8 mouse cellular contexts compared by ENCODE assay signal in the genomic region with DNA sequence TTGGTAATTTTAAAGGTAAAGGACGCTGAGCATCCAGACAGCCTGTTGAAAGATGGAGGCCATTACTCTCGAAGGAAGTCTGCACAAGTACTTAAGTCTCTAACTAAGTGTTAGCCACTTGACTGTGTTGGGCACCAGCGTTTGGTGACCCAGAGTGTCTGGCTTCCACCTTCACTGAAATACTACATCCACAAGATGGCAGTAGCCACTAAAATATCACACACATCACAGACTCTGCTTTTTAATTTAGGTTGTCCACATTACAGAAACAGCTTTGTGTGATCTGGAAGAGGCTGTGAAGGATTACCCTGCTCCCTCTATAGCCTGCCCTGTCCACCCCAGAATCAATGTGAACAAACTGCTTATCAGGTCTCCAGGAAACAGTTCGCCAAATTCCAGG.
A peak's percentile ranks its signal among the peaks of the same experiment; 100 is the strongest.
DNase-seq lines count a peak whose midpoint lies in the region; ATAC-seq and TF ChIP-seq lines count a peak whose summit lies in the region.

No protein-coding gene starts in this region.

- H3K9me3 ChIP-seq in forebrain, embryonic 11.5 days (ENCODE audit: control insufficient read depth, low read length) = no peaks in the 10 kb centered on the region; the same call in 1 of the 2 replicates
- H3K9me3 ChIP-seq in forebrain, embryonic 10.5 days = peaks cover 11% of the 10 kb centered on the region
- no peaks in the 10 kb centered on the region for H3K9me3 ChIP-seq in hindbrain, embryonic 12.5 days (replicated peaks)
- H3K9me3 ChIP-seq in limb, embryonic 14.5 days (ENCODE audit: control insufficient read depth, low read length) = 0 out of 2 replicates have a peak, but pooled peaks cover 3% of the 10 kb centered on the region

- H3K36me3 ChIP-seq in forebrain, embryonic 11.5 days (ENCODE audit: control insufficient read depth, insufficient read depth, low read length) = no peaks in the 10 kb centered on the region
- no peaks in the 10 kb centered on the region for H3K36me3 ChIP-seq in forebrain, embryonic 10.5 days (replicated peaks)
- no peaks in the 10 kb centered on the region for H3K36me3 ChIP-seq in hindbrain, embryonic 12.5 days
- H3K36me3 ChIP-seq in limb, embryonic 14.5 days (ENCODE audit: control insufficient read depth, insufficient read depth, low read length) = no peaks in the 10 kb centered on the region

- no peak overlapping the region for H3K27ac ChIP-seq in forebrain, embryonic 11.5 days (ENCODE audit: low read depth, low read length)
- H3K27ac ChIP-seq in forebrain, embryonic 10.5 days = no peak overlapping the region
- no peak overlapping the region for H3K27ac ChIP-seq in hindbrain, embryonic 12.5 days
- H3K27ac ChIP-seq in limb, embryonic 14.5 days (replicated peaks; ENCODE audit: low read depth, low read length) = no peak overlapping the region

- WGBS in forebrain, embryonic 11.5 days = 35% methylated on average over 4 of the region's 4 CpGs
- WGBS in forebrain, embryonic 10.5 days = 39% methylated on average over 4 of the region's 4 CpGs
- 37% methylated on average over 4 of the region's 4 CpGs for WGBS in hindbrain, embryonic 12.5 days
- 33% methylated on average over 4 of the region's 4 CpGs for WGBS in limb, embryonic 14.5 days

- H3K27me3 ChIP-seq in forebrain, embryonic 11.5 days (ENCODE audit: control insufficient read depth, insufficient read depth, low read length) = no peaks in the 10 kb centered on the region
- H3K27me3 ChIP-seq in forebrain, embryonic 10.5 days (ENCODE audit: poor library complexity, severe bottlenecking) = no peaks in the 10 kb centered on the region
- H3K27me3 ChIP-seq in hindbrain, embryonic 12.5 days = no peaks in the 10 kb centered on the region
- H3K27me3 ChIP-seq in limb, embryonic 14.5 days (ENCODE audit: control insufficient read depth, insufficient read depth, low read length) = no peaks in the 10 kb centered on the region

- no peaks in the 10 kb centered on the region for H3K4me1 ChIP-seq in forebrain, embryonic 11.5 days (replicated peaks; ENCODE audit: control insufficient read depth, insufficient read depth, low read length)
- H3K4me1 ChIP-seq in forebrain, embryonic 10.5 days = no peaks in the 10 kb centered on the region
- H3K4me1 ChIP-seq in hindbrain, embryonic 12.5 days = no peaks in the 10 kb centered on the region
- H3K4me1 ChIP-seq in limb, embryonic 14.5 days (ENCODE audit: control insufficient read depth, insufficient read depth, low read length) = no peaks in the 10 kb centered on the region

- no peak overlapping the region for H3K4me2 ChIP-seq in forebrain, embryonic 11.5 days (ENCODE audit: low read depth, low read length, severe bottlenecking)
- no peak overlapping the region for H3K4me2 ChIP-seq in hindbrain, embryonic 12.5 days (replicated peaks)
- H3K4me2 ChIP-seq in limb, embryonic 14.5 days (replicated peaks; ENCODE audit: low read depth, low read length, severe bottlenecking) = no peak overlapping the region

- H3K4me3 ChIP-seq in forebrain, embryonic 11.5 days (ENCODE audit: low read depth, low read length) = no peak overlapping the region
- no peak overlapping the region for H3K4me3 ChIP-seq in forebrain, embryonic 10.5 days
- H3K4me3 ChIP-seq in hindbrain, embryonic 12.5 days = no peak overlapping the region
- no peak overlapping the region for H3K4me3 ChIP-seq in limb, embryonic 14.5 days (replicated peaks; ENCODE audit: low read length)

- no peak overlapping the region for H3K9ac ChIP-seq in forebrain, embryonic 11.5 days (ENCODE audit: low read length)
- no peak overlapping the region for H3K9ac ChIP-seq in hindbrain, embryonic 12.5 days
- no peak overlapping the region for H3K9ac ChIP-seq in limb, embryonic 14.5 days (ENCODE audit: low read depth, low read length, severe bottlenecking)

- ATAC-seq in forebrain, embryonic 11.5 days (replicated peaks; ENCODE audit: low FRiP score) = peak; percentile 82
- ATAC-seq in hindbrain, embryonic 12.5 days (ENCODE audit: low FRiP score) = peak; percentile 76
- ATAC-seq in limb, embryonic 14.5 days (ENCODE audit: low FRiP score, low read depth) = peak; percentile 50; the same call in 1 of the 2 replicates
- ATAC-seq in erythroblast, adult 5-6 weeks (replicated peaks; ENCODE audit: low FRiP score, poor library complexity, severe bottlenecking) = no peak

- no peak for TF ChIP-seq POLR2A in limb, embryonic 14.5 days (IDR thresholded peaks at IDR 0.05; ENCODE audit: borderline replicate concordance, extremely low read depth, insufficient read depth, insufficient read length)

- DNase-seq in forebrain, embryonic 11.5 days (ENCODE audit: low spot score) = peak; percentile 57
- DNase-seq in forebrain, embryonic 10.5 days (ENCODE audit: extremely low spot score, low spot score) = no peak
- DNase-seq in 3T3-L1 (ENCODE audit: low read depth, low spot score) (peak; percentile 9), ZHBTc4 (ENCODE audit: low read depth, low spot score) (peak; percentile 50)
- peak; percentile 60 for DNase-seq in limb, embryonic 14.5 days (ENCODE audit: low spot score)
- DNase-seq in retina, postnatal 1 day = peak; percentile 68
